16 mouse cellular contexts compared by ENCODE assay signal in genomic region chr2:12221671-12222070, GRCm38 (mm10).
DNase-seq lines count a peak whose midpoint lies in the region; ATAC-seq and TF ChIP-seq lines count a peak whose summit lies in the region.
"Had no signal": no experiment of that assay in that cellular context is flagged by ENCODE, and none has a peak within 500 bp of the region (broad histone marks: within the 10 kb centered on the region; RNA-seq: fewer than 3 reads in every experiment).

No protein-coding gene starts in this region.

- no peak for TF ChIP-seq CTCF in intestine, postnatal 0 days (IDR thresholded peaks at IDR 0.05; ENCODE audit: low read depth)
- no peak for TF ChIP-seq CTCF in lung, postnatal 0 days (IDR thresholded peaks at IDR 0.05)

- H3K27me3 ChIP-seq in intestine, embryonic 14.5 days (replicated peaks; ENCODE audit: control insufficient read depth, insufficient read depth, low read length): no peaks in the 10 kb centered on the region
- no peaks in the 10 kb centered on the region for H3K27me3 ChIP-seq in intestine, postnatal 0 days (replicated peaks; ENCODE audit: control insufficient read depth, insufficient read depth, low read length)
- H3K27me3 ChIP-seq in lung, postnatal 0 days (replicated peaks; ENCODE audit: insufficient read depth, low read length): no peaks in the 10 kb centered on the region
- H3K27me3 ChIP-seq in forebrain, embryonic 16.5 days (replicated peaks; ENCODE audit: control insufficient read depth, insufficient read depth, low read length): no peaks in the 10 kb centered on the region
- no peaks in the 10 kb centered on the region for H3K27me3 ChIP-seq in limb, embryonic 15.5 days
- H3K27me3 ChIP-seq: liver, embryonic 12.5 days had no signal

- peak overlapping the region; percentile 84 for H3K27ac ChIP-seq in intestine, embryonic 14.5 days (ENCODE audit: low read depth)
- no peak overlapping the region for H3K27ac ChIP-seq in intestine, postnatal 0 days (ENCODE audit: low read depth, low read length)
- H3K27ac ChIP-seq in lung, postnatal 0 days (ENCODE audit: low read length): no peak overlapping the region
- H3K27ac ChIP-seq in forebrain, embryonic 16.5 days (ENCODE audit: low read length): no peak overlapping the region
- no peak overlapping the region for H3K27ac ChIP-seq in limb, embryonic 15.5 days
- H3K27ac ChIP-seq: heart, adult 2 months; liver, embryonic 12.5 days; midbrain, embryonic 10.5 days had no signal

- H3K36me3 ChIP-seq in intestine, embryonic 14.5 days (ENCODE audit: control insufficient read depth, insufficient read depth, low read length): no peaks in the 10 kb centered on the region
- no peaks in the 10 kb centered on the region for H3K36me3 ChIP-seq in intestine, postnatal 0 days (ENCODE audit: control insufficient read depth, insufficient read depth)
- no peaks in the 10 kb centered on the region for H3K36me3 ChIP-seq in lung, postnatal 0 days (ENCODE audit: insufficient read depth, low read length)
- no peaks in the 10 kb centered on the region for H3K36me3 ChIP-seq in forebrain, embryonic 16.5 days (ENCODE audit: control insufficient read depth, insufficient read depth)
- no peaks in the 10 kb centered on the region for H3K36me3 ChIP-seq in limb, embryonic 15.5 days
- H3K36me3 ChIP-seq: liver, embryonic 12.5 days; midbrain, embryonic 10.5 days had no signal

- H3K4me3 ChIP-seq in intestine, embryonic 14.5 days (ENCODE audit: low read depth, low read length): no peak overlapping the region
- H3K4me3 ChIP-seq in intestine, postnatal 0 days (ENCODE audit: low read depth, low read length): no peak overlapping the region
- H3K4me3 ChIP-seq in lung, postnatal 0 days (ENCODE audit: low read depth, low read length): no peak overlapping the region
- H3K4me3 ChIP-seq in forebrain, embryonic 16.5 days (replicated peaks; ENCODE audit: low read length): no peak overlapping the region
- no peak overlapping the region for H3K4me3 ChIP-seq in limb, embryonic 15.5 days
- H3K4me3 ChIP-seq: heart, adult 2 months; liver, embryonic 12.5 days; midbrain, embryonic 10.5 days had no signal

- WGBS in intestine, embryonic 14.5 days: 31% methylated on average over 2 of the region's 2 CpGs
- 44% methylated on average over 2 of the region's 2 CpGs for WGBS in intestine, postnatal 0 days
- 44% methylated on average over 2 of the region's 2 CpGs for WGBS in lung, postnatal 0 days
- 61% methylated on average over 2 of the region's 2 CpGs for WGBS in forebrain, embryonic 16.5 days
- 53% methylated on average over 2 of the region's 2 CpGs for WGBS in limb, embryonic 15.5 days

- H3K9ac ChIP-seq in intestine, embryonic 14.5 days (ENCODE audit: low read length): no peak overlapping the region
- H3K9ac ChIP-seq in intestine, postnatal 0 days (ENCODE audit: low read depth, low read length): no peak overlapping the region
- no peak overlapping the region for H3K9ac ChIP-seq in lung, postnatal 0 days (replicated peaks; ENCODE audit: low read depth)
- no peak overlapping the region for H3K9ac ChIP-seq in forebrain, embryonic 16.5 days (replicated peaks; ENCODE audit: low read depth, low read length)
- no peak overlapping the region for H3K9ac ChIP-seq in limb, embryonic 15.5 days
- H3K9ac ChIP-seq: liver, embryonic 12.5 days had no signal

- TF ChIP-seq EP300 in lung, postnatal 0 days (IDR thresholded peaks at IDR 0.05): no peak

- DNase-seq in intestine, embryonic 14.5 days (ENCODE audit: low spot score): no peak
- peak; percentile 58 for DNase-seq in lung, postnatal 0 days (ENCODE audit: low spot score)
- DNase-seq in lung, adult 18-20 months: no peak
- DNase-seq in spleen, postnatal 4 days (ENCODE audit: low spot score in 2 of 2): no peak
- DNase-seq: adrenal gland, adult 2 months; cerebellum, postnatal 14 days; heart, adult 2 months; heart, postnatal 14 days; thymus, adult 18-20 months had no signal

- H3K4me1 ChIP-seq in intestine, embryonic 14.5 days (replicated peaks; ENCODE audit: control insufficient read depth, insufficient read depth, low read length): peaks cover 2% of the 10 kb centered on the region; the same call in 1 of the 2 replicates
- H3K4me1 ChIP-seq in intestine, postnatal 0 days (replicated peaks; ENCODE audit: control insufficient read depth, insufficient read depth, low read length): no peaks in the 10 kb centered on the region
- no peaks in the 10 kb centered on the region for H3K4me1 ChIP-seq in lung, postnatal 0 days (ENCODE audit: insufficient read depth, low read depth, low read length)
- H3K4me1 ChIP-seq in forebrain, embryonic 16.5 days (replicated peaks; ENCODE audit: control insufficient read depth, insufficient read depth, low read length): no peaks in the 10 kb centered on the region; the same call in 1 of the 2 replicates
- 0 out of 2 replicates have a peak, but pooled peaks cover 4% of the 10 kb centered on the region for H3K4me1 ChIP-seq in limb, embryonic 15.5 days
- H3K4me1 ChIP-seq: liver, embryonic 12.5 days; midbrain, embryonic 10.5 days had no signal

- H3K4me2 ChIP-seq in intestine, embryonic 14.5 days (ENCODE audit: low read length): no peak overlapping the region
- no peak overlapping the region for H3K4me2 ChIP-seq in intestine, postnatal 0 days (replicated peaks; ENCODE audit: low read depth)
- no peak overlapping the region for H3K4me2 ChIP-seq in lung, postnatal 0 days (replicated peaks; ENCODE audit: low read depth, low read length)
- H3K4me2 ChIP-seq in forebrain, embryonic 16.5 days (ENCODE audit: low read length): no peak overlapping the region
- H3K4me2 ChIP-seq in limb, embryonic 15.5 days: no peak overlapping the region
- H3K4me2 ChIP-seq: liver, embryonic 12.5 days had no signal

- no peaks in the 10 kb centered on the region for H3K9me3 ChIP-seq in intestine, embryonic 14.5 days (ENCODE audit: control insufficient read depth, low read length)
- H3K9me3 ChIP-seq in intestine, postnatal 0 days (ENCODE audit: control insufficient read depth): no peaks in the 10 kb centered on the region
- no peaks in the 10 kb centered on the region for H3K9me3 ChIP-seq in lung, postnatal 0 days (ENCODE audit: low read length)
- no peaks in the 10 kb centered on the region for H3K9me3 ChIP-seq in forebrain, embryonic 16.5 days (ENCODE audit: control insufficient read depth, low read length)
- H3K9me3 ChIP-seq in limb, embryonic 15.5 days: no peaks in the 10 kb centered on the region
- H3K9me3 ChIP-seq: liver, embryonic 12.5 days; midbrain, embryonic 10.5 days had no signal

- peak; percentile 83 for ATAC-seq in intestine, embryonic 14.5 days (replicated peaks; ENCODE audit: low FRiP score, low TSS enrichment, low read depth)
- no peak for ATAC-seq in intestine, postnatal 0 days
- ATAC-seq in lung, postnatal 0 days: peak; percentile 62
- ATAC-seq in forebrain, embryonic 16.5 days: peak; percentile 73
- ATAC-seq in limb, embryonic 15.5 days (ENCODE audit: insufficient number of reproducible peaks, low FRiP score, low TSS enrichment, low read depth): peak; percentile 69; the same call in 1 of the 2 replicates
- no peak for ATAC-seq in erythroblast, adult 5-6 weeks (replicated peaks; ENCODE audit: low FRiP score, poor library complexity, severe bottlenecking)
- ATAC-seq: liver, embryonic 12.5 days; Patski had no signal

Comparison
In these comparisons a context has a peak if more than half of its experiments do, and no peak if none do; other contexts are left out.
1. ATAC-seq: peak in intestine, embryonic 14.5 days (single experiment), lung, postnatal 0 days (single experiment), forebrain, embryonic 16.5 days (single experiment) and limb, embryonic 15.5 days (single experiment); none in intestine, postnatal 0 days (single experiment) and erythroblast, adult 5-6 weeks (single experiment).